Mouse (Mus musculus) MEL (cell line): ENCODE results near the gene Rab8b. TPM values are rescaled to one million over a fixed set of nuclear protein-coding genes. Genes with fewer than 3 reads are reported as not detected.

Experiments used
- DNase-seq: peaks from one replicate; pipeline ENCODE4 v3.0.0; 2011; ENCODE audit warnings: low read depth, low spot score
- H3K27ac ChIP-seq: 2 replicates; pipeline ENCODE4 v1.5.1; 2012; ENCODE audit warnings: low read depth, mild to moderate bottlenecking, control low read depth, low read length, moderate library complexity; ENCODE audit not compliant: control insufficient read depth
- H3K27me3 ChIP-seq, 2 experiments: fragments of 150-350 bp in 1 of 2; sonication (generic) in 1 of 2; 2 replicates each; pipeline ENCODE4 v1.6.1; 2012; ENCODE audit warnings: low read length in 2 of 2, mild to moderate bottlenecking in 2 of 2, improper control_type of control experiment in 1 of 2, moderate library complexity in 1 of 2; ENCODE audit not compliant: insufficient read depth in 2 of 2, control insufficient read depth in 1 of 2
- H3K36me3 ChIP-seq, 2 experiments: 2 replicates each; pipeline ENCODE4 v1.6.1; 2012 to 2014; ENCODE audit warnings: low read length in 2 of 2, improper control_type of control experiment in 1 of 2, inconsistent platforms in 1 of 2, mild to moderate bottlenecking in 1 of 2; ENCODE audit not compliant: insufficient read depth in 2 of 2, control insufficient read depth in 1 of 2
- H3K4me1 ChIP-seq, 2 experiments: fragments of 150-350 bp in 1 of 2; sonication (generic) in 1 of 2; 2 replicates each; pipeline ENCODE4 v1.6.1; 2012; ENCODE audit warnings: low read length in 2 of 2, improper control_type of control experiment in 1 of 2, mild to moderate bottlenecking in 1 of 2; ENCODE audit not compliant: insufficient read depth in 2 of 2, control insufficient read depth in 1 of 2
- H3K4me3 ChIP-seq, 2 experiments: fragments of 150-350 bp in 1 of 2; sonication (generic) in 1 of 2; 2 replicates each; pipeline ENCODE4 v1.5.1; 2012; ENCODE audit warnings: low read depth in 2 of 2, low read length in 2 of 2, mild to moderate bottlenecking in 2 of 2, moderate library complexity in 2 of 2, control low read depth in 1 of 2, improper control_type of control experiment in 1 of 2; ENCODE audit not compliant: control insufficient read depth in 1 of 2, insufficient read depth in 1 of 2
- H3K79me2 ChIP-seq: 2 replicates; pipeline ENCODE4 v1.6.1; 2012; ENCODE audit warnings: mild to moderate bottlenecking, low read length, moderate library complexity; ENCODE audit not compliant: control insufficient read depth, poor library complexity, insufficient read depth
- H3K9ac ChIP-seq: 2 replicates; pipeline ENCODE4 v1.6.1; 2012; ENCODE audit warnings: low read depth, mild to moderate bottlenecking, control low read depth, low read length, moderate library complexity; ENCODE audit not compliant: control insufficient read depth, poor library complexity, severe bottlenecking
- H3K9me3 ChIP-seq: fragments of 150-350 bp; sonication (generic); replicated peaks from 2 replicates; pipeline ENCODE4 v1.6.1; 2012; ENCODE audit warnings: mild to moderate bottlenecking, low read length, improper control_type of control experiment, moderate library complexity; ENCODE audit not compliant: insufficient read depth
- BHLHE40 ChIP-seq: IDR thresholded peaks from 2 replicates; pipeline ENCODE4 v1.6.1; 2012; ENCODE audit warnings: low read depth, mild to moderate bottlenecking, inconsistent platforms, low read length, improper control_type of control experiment, borderline replicate concordance
- CTCF ChIP-seq, 3 experiments: IDR thresholded peaks in 2 of 3; conservative IDR thresholded peaks in 1 of 3; 2 replicates each; pipeline ENCODE4 v1.5.1; 2011 to 2012; ENCODE audit warnings: low read length in 3 of 3, low read depth in 2 of 3, mild to moderate bottlenecking in 2 of 3, improper control_type of control experiment in 1 of 3, inconsistent platforms in 1 of 3, mixed read lengths in 1 of 3, moderate library complexity in 1 of 3; ENCODE audit not compliant: control insufficient read depth in 1 of 3, insufficient read depth in 1 of 3, poor library complexity in 1 of 3, severe bottlenecking in 1 of 3
- E2F4 ChIP-seq: IDR thresholded peaks from 2 replicates; pipeline ENCODE4 v1.6.1; 2011; ENCODE audit warnings: low read depth, low read length, improper control_type of control experiment, borderline replicate concordance
- EP300 ChIP-seq, 2 experiments: IDR thresholded peaks; 2 replicates each; pipeline ENCODE4 v1.6.1; 2011; ENCODE audit warnings: improper control_type of control experiment in 2 of 2, low read length in 2 of 2, low read depth in 1 of 2, mild to moderate bottlenecking in 1 of 2
- GABPA ChIP-seq: IDR thresholded peaks from 2 replicates; pipeline ENCODE4 v1.6.1; 2012; ENCODE audit warnings: low read depth, mild to moderate bottlenecking, inconsistent platforms, low read length, improper control_type of control experiment, moderate library complexity
- GATA1 ChIP-seq: IDR thresholded peaks from 2 replicates; pipeline ENCODE4 v1.6.1; 2011; ENCODE audit warnings: low read depth, low read length, improper control_type of control experiment
- HCFC1 ChIP-seq: IDR thresholded peaks from 2 replicates; pipeline ENCODE4 v1.6.1; 2012; ENCODE audit warnings: low read depth, mild to moderate bottlenecking, inconsistent platforms, low read length, improper control_type of control experiment, moderate library complexity
- KAT2A ChIP-seq: conservative IDR thresholded peaks from 2 replicates; pipeline ENCODE4 v1.6.1; 2012; ENCODE audit warnings: low read depth, low read length, improper control_type of control experiment, inconsistent platforms
- MAFK ChIP-seq: IDR thresholded peaks from 2 replicates; pipeline ENCODE4 v1.6.1; 2011; ENCODE audit warnings: low read depth, mild to moderate bottlenecking, low read length, improper control_type of control experiment, borderline replicate concordance
- MAX ChIP-seq: IDR thresholded peaks from 2 replicates; pipeline ENCODE4 v1.6.1; 2011; ENCODE audit warnings: low read length, improper control_type of control experiment
- MEF2A ChIP-seq: IDR thresholded peaks from 2 replicates; pipeline ENCODE4 v1.6.1; 2014; ENCODE audit warnings: low read depth, mild to moderate bottlenecking, inconsistent platforms, low read length, improper control_type of control experiment; ENCODE audit not compliant: poor library complexity, insufficient replicate concordance, severe bottlenecking; ENCODE audit errors: extremely low read depth
- MXI1 ChIP-seq: IDR thresholded peaks from 2 replicates; pipeline ENCODE4 v1.6.1; 2011; ENCODE audit warnings: mild to moderate bottlenecking, low read depth, low read length, improper control_type of control experiment
- NELFE ChIP-seq: IDR thresholded peaks from 2 replicates; pipeline ENCODE4 v1.6.1; 2011; ENCODE audit warnings: low read depth, low read length, improper control_type of control experiment
- NRF1 ChIP-seq: IDR thresholded peaks from 2 replicates; pipeline ENCODE4 v1.6.1; 2014; ENCODE audit warnings: low read depth, mild to moderate bottlenecking, inconsistent platforms, low read length, improper control_type of control experiment, moderate library complexity; ENCODE audit not compliant: poor library complexity, insufficient read depth, severe bottlenecking
- POLR2A ChIP-seq, 2 experiments: IDR thresholded peaks; 2 replicates each; pipeline ENCODE4 v1.6.1; 2011 to 2012; ENCODE audit warnings: low read length in 2 of 2, mild to moderate bottlenecking in 2 of 2, control low read depth in 1 of 2, improper control_type of control experiment in 1 of 2, low read depth in 1 of 2, moderate library complexity in 1 of 2; ENCODE audit not compliant: control insufficient read depth in 1 of 2, insufficient read depth in 1 of 2, poor library complexity in 1 of 2
- POLR2AphosphoS2 ChIP-seq: IDR thresholded peaks from 2 replicates; pipeline ENCODE4 v1.6.1; 2011; ENCODE audit warnings: low read length, improper control_type of control experiment
- RAD21 ChIP-seq: IDR thresholded peaks from 2 replicates; pipeline ENCODE4 v1.6.1; 2011; ENCODE audit warnings: mild to moderate bottlenecking, low read depth, low read length, improper control_type of control experiment
- SIN3A ChIP-seq: IDR thresholded peaks from 2 replicates; pipeline ENCODE4 v1.6.1; 2012; ENCODE audit warnings: low read length, improper control_type of control experiment, inconsistent platforms
- TAL1 ChIP-seq: IDR thresholded peaks from 2 replicates; pipeline ENCODE4 v1.6.1; 2012; ENCODE audit warnings: mild to moderate bottlenecking, inconsistent platforms, low read length, moderate library complexity, mixed read lengths
- TCF12 ChIP-seq: IDR thresholded peaks from 2 replicates; pipeline ENCODE4 v1.6.1; 2014; ENCODE audit warnings: low read depth, mild to moderate bottlenecking, inconsistent platforms, low read length, improper control_type of control experiment, moderate library complexity
- UBTF ChIP-seq: IDR thresholded peaks from 2 replicates; pipeline ENCODE4 v1.6.1; 2012; ENCODE audit warnings: low read depth, mild to moderate bottlenecking, inconsistent platforms, low read length, improper control_type of control experiment, moderate library complexity, borderline replicate concordance; ENCODE audit not compliant: insufficient read depth
- USF1 ChIP-seq: IDR thresholded peaks from 2 replicates; pipeline ENCODE4 v1.6.1; 2014; ENCODE audit warnings: low read depth, mild to moderate bottlenecking, inconsistent platforms, low read length, improper control_type of control experiment, moderate library complexity
- USF2 ChIP-seq, 2 experiments: IDR thresholded peaks; 2 replicates each; pipeline ENCODE4 v1.6.1; 2011 to 2012; ENCODE audit warnings: improper control_type of control experiment in 2 of 2, low read length in 2 of 2, borderline replicate concordance in 1 of 2, inconsistent platforms in 1 of 2, low read depth in 1 of 2, mild to moderate bottlenecking in 1 of 2; ENCODE audit not compliant: insufficient read depth in 1 of 2
- ZC3H11A ChIP-seq: IDR thresholded peaks from 2 replicates; pipeline ENCODE4 v1.6.1; 2012; ENCODE audit warnings: low read depth, mild to moderate bottlenecking, inconsistent platforms, low read length, improper control_type of control experiment
- polyA plus RNA-seq, 2 experiments: library from polyadenylated mRNA; stranded (reverse) in 1 of 2; unstranded in 1 of 2; fragments of >175 nt in 1 of 2; fragments of >200 nt in 1 of 2; gene quantifications; 2 replicates each; pipeline versions ENCODE4 v1.2.1 to v1.2.4; 2012; ENCODE audit warnings: low replicate concordance in 2 of 2, low read depth in 1 of 2; ENCODE audit not compliant: insufficient read length in 2 of 2, insufficient read depth in 1 of 2, missing spikeins in 1 of 2
- total RNA-seq: library from RNA; depleted of rRNA; stranded (reverse); fragments of 300-350 nt; gene quantifications from 2 replicates; pipeline ENCODE4 v1.2.3, GENCODE M21; 2012

Rab8b gene
- total and polyA plus RNA-seq, 3 experiments: 16.1 to 16.4 TPM; not detected in 1

DNA sequence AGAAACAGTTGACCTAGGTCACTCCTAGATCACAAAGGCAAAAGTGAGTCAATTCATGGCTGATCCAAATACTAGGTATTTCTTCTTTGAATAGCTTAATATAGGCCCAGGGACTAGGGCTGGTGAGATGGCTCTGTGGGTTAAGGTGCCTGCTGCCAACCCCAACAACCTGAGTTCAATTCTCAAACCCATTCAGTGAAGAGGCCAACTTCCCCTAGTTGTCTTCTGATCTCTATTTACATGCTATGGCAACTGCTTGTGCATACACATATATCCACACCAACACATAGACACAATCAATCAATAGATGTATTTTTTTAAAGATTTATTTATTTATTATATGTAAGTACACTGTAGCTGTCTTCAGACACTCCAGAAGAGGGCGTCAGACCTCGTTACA lies 34.9 kb downstream of the Rab8b start:
- no peak overlapping the region for H3K9ac ChIP-seq
- H3K79me2 ChIP-seq: no peaks in the 10 kb centered on the region
- no peak for TF ChIP-seq GABPA
- TF ChIP-seq NRF1: no peak
- no peak for TF ChIP-seq E2F4
- TF ChIP-seq GATA1: no peak
- no peak for TF ChIP-seq TCF12
- no peak for TF ChIP-seq POLR2A (IDR thresholded peaks at IDR 0.05; ENCODE audit: control insufficient read depth in 1 of 2, insufficient read depth in 1 of 2, low read depth in 1 of 2, low read length in 2 of 2, poor library complexity in 1 of 2)
- no peak for TF ChIP-seq MEF2A
- no peak for TF ChIP-seq TAL1
- TF ChIP-seq POLR2AphosphoS2: no peak
- TF ChIP-seq HCFC1: no peak
- no peak for TF ChIP-seq KAT2A
- no peak for TF ChIP-seq UBTF
- H3K27me3 ChIP-seq: no peaks in the 10 kb centered on the region
- H3K36me3 ChIP-seq: no peaks in the 10 kb centered on the region; a peak in 1 of 4 replicates
- no peaks in the 10 kb centered on the region for H3K9me3 ChIP-seq
- H3K27ac ChIP-seq: no peak overlapping the region
- no peaks in the 10 kb centered on the region; a peak in 1 of 4 replicates for H3K4me1 ChIP-seq
- no peak for DNase-seq
- H3K4me3 ChIP-seq: no peak overlapping the region

DNA sequence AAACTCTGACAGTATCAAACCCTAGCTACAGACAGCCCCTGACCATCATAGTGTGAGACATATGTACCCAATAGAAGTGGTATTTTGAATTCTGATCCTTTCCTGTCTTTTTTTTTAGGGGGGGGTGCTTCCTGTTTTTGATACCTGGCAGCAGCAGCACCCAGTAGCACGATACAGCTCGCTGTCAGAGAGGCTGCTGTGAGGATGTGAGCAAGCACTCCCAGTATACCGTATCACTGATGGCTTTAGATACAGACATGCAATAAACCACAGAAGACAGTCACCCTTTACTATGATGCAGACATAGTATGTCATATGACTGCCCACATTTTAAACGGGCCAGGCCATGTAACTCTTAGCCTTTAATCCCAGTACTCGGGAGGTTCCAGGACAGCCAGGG lies 36.0 kb downstream of the Rab8b start:
- H3K36me3 ChIP-seq: no peaks in the 10 kb centered on the region; a peak in 1 of 4 replicates
- TF ChIP-seq HCFC1 (no peak), EP300 (IDR thresholded peaks at IDR 0.05; ENCODE audit: low read depth in 1 of 2, low read length in 2 of 2) (no peak), BHLHE40 (no peak), TAL1 (no peak), ZC3H11A (no peak), GATA1 (no peak), USF1 (no peak), USF2 (IDR thresholded peaks at IDR 0.05; ENCODE audit: borderline replicate concordance in 1 of 2, insufficient read depth in 1 of 2, low read depth in 1 of 2, low read length in 2 of 2) (no peak), KAT2A (no peak), SIN3A (no peak), NELFE (no peak), MXI1 (no peak), MAFK (no peak), CTCF (IDR thresholded peaks at IDR 0.05 in 2 of 3, conservative IDR thresholded peaks at IDR 0.05 in 1 of 3; ENCODE audit: control insufficient read depth in 1 of 3, insufficient read depth in 1 of 3, low read depth in 2 of 3, low read length in 3 of 3, poor library complexity in 1 of 3, severe bottlenecking in 1 of 3) (no peak), POLR2A (IDR thresholded peaks at IDR 0.05; ENCODE audit: control insufficient read depth in 1 of 2, insufficient read depth in 1 of 2, low read depth in 1 of 2, low read length in 2 of 2, poor library complexity in 1 of 2) (no peak), POLR2AphosphoS2 (no peak), E2F4 (no peak), MAX (no peak), RAD21 (no peak), GABPA (no peak)

More for the DNA sequence above, 36.0 kb downstream of the Rab8b start:
- H3K27me3 ChIP-seq: no peaks in the 10 kb centered on the region
- H3K9me3 ChIP-seq: no peaks in the 10 kb centered on the region
- H3K4me1 ChIP-seq: no peaks in the 10 kb centered on the region; a peak in 1 of 4 replicates
- H3K79me2 ChIP-seq: no peaks in the 10 kb centered on the region
- H3K9ac ChIP-seq: no peak overlapping the region
- no peak for DNase-seq
- no peak overlapping the region for H3K4me3 ChIP-seq
- no peak overlapping the region for H3K27ac ChIP-seq
